Mouse (Mus musculus) Patski (cell line): Measurements from ENCODE around the gene Nup85. TPM values are rescaled to one million over a fixed set of nuclear protein-coding genes. Genes with fewer than 3 reads are reported as not detected.

ENCODE experiments used
- ATAC-seq: fragments of 100-300 bp; one replicate; pipeline ENCODE4 v1.8.0; 2021
- CTCF ChIA-PET: fragments of 350-600 bp; sonication (Branson Sonifier 250); formaldehyde crosslinking; loops from one replicate; lab custom pipeline; 2022; ENCODE audit warnings: inconsistent platforms; lab: Charles Lee
- POLR2A ChIA-PET: fragments of 350-600 bp; sonication (Branson Sonifier 250); formaldehyde crosslinking; loops from one replicate; lab custom pipeline; 2022; ENCODE audit warnings: antibody characterized with exemption, inconsistent platforms; lab: Charles Lee
- DNase-seq: peaks from one replicate; pipeline ENCODE4 v3.0.0-alpha.2; 2011; ENCODE audit warnings: low read depth, low spot score
- H3K27me3 ChIP-seq: fragments of 371-371 bp; one replicate; pipeline ENCODE4 v1.5.1; 2021
- CTCF ChIP-seq: fragments of 100-300 bp; IDR thresholded peaks from one replicate; pipeline ENCODE4 v1.5.1; 2021
- in situ Hi-C: fragments of 300-500 bp; cut with MboI; formaldehyde crosslinking; loops from 3 replicates; pipeline ENCODE4 v1.11.1; 2018; ENCODE audit warnings: low pct_unique_long_range_greater_than_20kb, mixed read lengths
- polyA plus RNA-seq: library from polyadenylated mRNA; unstranded; gene quantifications from one replicate; pipeline ENCODE4 v1.2.3, GENCODE M21; 2021

Nup85 gene
- polyA plus RNA-seq, 1 experiment from 2014 or later: 78.9 TPM

GRCm38 (mm10) chr11:115564961-115565360, 727 bp downstream of the Nup85 start:
- ATAC-seq (no peak), DNase-seq (no peak)
- no peaks in the 10 kb centered on the region for H3K27me3 ChIP-seq
- ChIA-PET POLR2A (no interaction called here), CTCF (interaction anchor here (1.5 kb wide), 1 partner anchor 22 kb away, joined by 3 read pairs; no protein-coding TSS in a partner anchor)
- TF ChIP-seq CTCF: no peak
- in situ Hi-C loops: no loop called here

- ATAC-seq (no peak), DNase-seq (no peak)
- ChIA-PET CTCF (interaction anchor here (0.7 to 1.3 kb wide), 2 partner anchors 10 to 17 kb away, joined by 3 read pairs; no protein-coding TSS in a partner anchor), POLR2A (no interaction called here)
- no peak for TF ChIP-seq CTCF
- in situ Hi-C loops: no loop called here
- H3K27me3 ChIP-seq: no peaks in the 10 kb centered on the region
Measured at GRCm38 (mm10) chr11:115579080-115579479, 14.8 kb downstream of the Nup85 start.

DNA sequence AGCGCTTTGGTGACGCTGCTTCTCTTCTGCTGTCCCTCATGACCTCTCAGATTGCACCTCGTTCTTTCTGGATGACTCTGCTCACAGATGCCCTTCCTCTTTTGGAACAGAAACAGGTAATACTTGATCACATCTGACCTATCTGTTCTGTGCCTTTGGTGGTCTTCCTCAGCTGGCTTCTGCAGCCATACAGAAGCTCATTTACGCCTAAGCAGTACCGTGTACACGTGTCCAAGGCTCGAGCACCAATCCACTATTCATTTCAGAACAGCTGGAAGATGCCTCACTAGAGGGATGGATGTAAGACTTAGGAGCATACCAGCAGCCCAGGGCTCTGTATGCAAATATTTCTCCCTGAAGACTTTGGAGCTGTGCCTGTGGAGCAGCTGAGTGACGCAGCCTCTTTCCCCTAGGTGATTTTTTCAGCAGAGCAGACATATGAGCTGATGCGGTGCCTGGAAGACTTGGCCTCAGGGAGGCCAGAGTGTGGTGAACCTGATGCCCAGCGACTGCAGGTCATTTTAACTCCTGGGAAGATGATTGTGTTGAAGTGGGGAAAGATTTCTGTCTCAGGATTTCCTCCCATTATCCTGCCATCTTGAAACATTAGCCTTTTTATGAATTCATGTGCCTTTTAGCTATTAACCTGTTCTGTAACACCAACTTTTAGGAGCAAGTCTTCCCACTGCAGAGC, 18.8 kb downstream of the Nup85 start:
- DNase-seq (no peak), ATAC-seq (no peak)
- in situ Hi-C loops: no loop called here
- TF ChIP-seq CTCF: no peak
- CTCF ChIA-PET: interaction anchor here (1.6 kb wide), 1 partner anchor 140 kb away, joined by 3 read pairs; no protein-coding TSS in a partner anchor
- H3K27me3 ChIP-seq: no peaks in the 10 kb centered on the region
- POLR2A ChIA-PET: interaction anchor here (0.6 to 0.9 kb wide), 4 partner anchors 8 to 33 kb away, joined by 3 read pairs; no protein-coding TSS in a partner anchor

DNA sequence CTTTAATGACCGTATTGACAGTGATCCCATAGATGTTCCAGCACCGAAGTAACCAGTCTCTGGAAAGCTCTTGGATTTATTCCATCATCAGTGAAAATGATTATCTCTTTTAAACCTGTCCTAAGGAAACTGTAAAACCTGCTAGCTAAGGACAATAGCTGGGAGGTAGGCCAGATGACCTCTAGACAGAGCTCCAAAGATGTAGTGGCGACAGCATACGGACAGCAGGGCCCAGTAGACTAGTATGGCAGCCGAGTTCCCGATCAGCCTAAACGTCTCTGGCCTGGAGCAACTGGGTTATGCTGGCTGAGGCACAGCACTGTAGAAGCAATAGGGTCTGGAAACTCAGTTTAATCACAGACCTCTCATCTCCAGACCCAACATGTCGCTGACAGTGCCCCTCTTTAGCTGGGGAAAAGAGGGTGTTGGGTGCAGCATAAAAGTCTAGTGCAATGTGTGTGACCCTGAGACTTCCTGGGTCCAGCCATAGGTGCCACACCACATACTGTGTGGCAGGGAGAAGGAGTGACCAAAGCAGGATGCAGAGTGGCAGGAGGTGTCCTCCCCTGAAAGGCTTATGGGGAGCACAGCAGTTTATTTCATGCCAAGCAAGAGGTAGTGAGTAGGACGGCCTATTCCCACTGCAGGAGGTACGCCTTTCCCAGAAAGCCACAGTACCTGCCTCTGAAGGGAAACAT, 20.3 kb downstream of the Nup85 start:
- no peak for TF ChIP-seq CTCF
- no peak for DNase-seq
- no peak for ATAC-seq
- in situ Hi-C loops: no loop called here
- no peaks in the 10 kb centered on the region for H3K27me3 ChIP-seq
- ChIA-PET CTCF (interaction anchor here (1.6 kb wide), 1 partner anchor 138 kb away, joined by 3 read pairs; no protein-coding TSS in a partner anchor), POLR2A (no interaction called here)

DNA sequence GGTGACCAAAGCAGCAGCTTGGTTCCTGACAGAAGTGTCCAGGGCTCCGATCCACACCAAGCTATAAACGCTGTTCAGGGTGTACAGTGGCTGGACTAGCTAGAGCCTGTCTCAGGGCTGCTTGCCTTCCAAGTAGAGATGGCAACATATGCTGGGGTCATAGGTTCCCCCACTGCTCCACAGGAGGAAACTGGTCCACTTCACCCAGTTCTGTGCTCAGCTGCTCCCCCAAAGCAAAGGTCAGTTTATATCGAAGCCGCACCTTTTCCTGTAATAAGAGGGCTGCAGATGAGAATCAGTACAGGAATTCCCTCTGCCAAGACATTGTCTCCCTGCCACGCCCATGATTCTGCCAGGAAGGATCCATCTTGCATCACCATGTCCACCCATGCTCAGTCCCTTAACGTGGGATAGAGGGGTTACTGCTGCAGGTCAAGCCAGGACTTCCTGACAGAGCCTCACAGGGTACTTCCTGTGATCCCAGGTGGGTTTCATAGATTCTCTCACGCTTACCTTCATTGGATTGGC, 21.4 kb downstream of the Nup85 start:
- ATAC-seq (no peak), DNase-seq (no peak)
- H3K27me3 ChIP-seq: no peaks in the 10 kb centered on the region
- in situ Hi-C loops: no loop called here
- ChIA-PET POLR2A (interaction anchor here (0.7 kb wide), 1 partner anchor 13 kb away, joined by 3 read pairs; no protein-coding TSS in a partner anchor), CTCF (no interaction called here)
- no peak for TF ChIP-seq CTCF

DNA sequence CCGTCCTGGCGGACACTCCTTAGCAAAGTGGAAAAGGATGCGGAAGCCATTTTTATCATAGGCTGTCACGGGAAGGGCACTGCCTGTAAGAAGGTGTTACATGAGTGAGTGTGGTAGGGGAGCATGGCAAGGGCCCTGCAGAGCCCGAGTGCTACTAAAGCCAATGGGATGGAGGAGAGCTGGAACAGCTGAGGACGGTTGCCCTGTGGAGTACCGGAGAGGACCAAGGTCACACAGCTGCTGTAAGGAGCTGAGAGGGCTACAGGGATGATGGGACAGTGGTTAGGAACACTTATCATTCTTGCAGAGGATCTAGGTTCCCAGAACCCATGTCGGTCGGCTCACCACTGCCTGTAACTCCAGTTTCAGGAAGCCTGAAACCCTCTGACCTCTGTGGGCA, 22.2 kb downstream of the Nup85 start:
- no peak for DNase-seq
- no peak for TF ChIP-seq CTCF
- H3K27me3 ChIP-seq: no peaks in the 10 kb centered on the region
- in situ Hi-C loops: no loop called here
- POLR2A ChIA-PET: no interaction called here
- ATAC-seq: no peak
- CTCF ChIA-PET: interaction anchor here (1.5 kb wide), 1 partner anchor 11 kb away, joined by 6 read pairs; no protein-coding TSS in a partner anchor

DNA sequence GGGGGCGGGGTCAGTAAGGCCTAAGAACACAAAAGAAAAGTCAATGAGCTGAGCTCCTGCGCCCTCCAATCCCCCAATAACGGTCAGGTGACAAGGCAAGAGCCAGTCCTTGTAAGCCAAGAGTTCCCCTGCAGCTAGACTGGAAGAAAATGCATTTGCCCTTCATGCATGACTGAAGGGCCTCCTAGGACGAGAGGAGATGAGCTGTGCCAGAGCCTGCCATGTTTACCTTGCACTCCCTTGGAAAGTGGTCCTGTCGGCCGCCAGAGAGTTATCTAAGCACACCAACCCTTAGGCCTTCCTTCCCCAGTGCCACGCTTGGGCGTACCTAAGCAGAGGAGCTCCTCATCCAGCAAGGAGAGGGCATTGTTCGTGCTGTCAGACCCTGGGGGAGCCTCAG, 23.8 kb downstream of the Nup85 start:
- no peak for DNase-seq
- ATAC-seq: no peak
- in situ Hi-C loops: no loop called here
- ChIA-PET POLR2A (no interaction called here), CTCF (interaction anchor here (0.9 to 1.6 kb wide), 3 partner anchors 9 to 25 kb away, joined by 3 to 6 read pairs (median 4); partner anchors contain the start of genes Mif4gd and Nup85)
- no peaks in the 10 kb centered on the region for H3K27me3 ChIP-seq
- TF ChIP-seq CTCF: no peak

GRCm38 (mm10) chr11:115590526-115591075, 26.4 kb downstream of the Nup85 start:
- POLR2A ChIA-PET: interaction anchor here (1.4 to 1.6 kb wide), 2 partner anchors 8 to 14 kb away, joined by 3 read pairs; no protein-coding TSS in a partner anchor
- in situ Hi-C loops: no loop called here
- no peaks in the 10 kb centered on the region for H3K27me3 ChIP-seq
- CTCF ChIA-PET: no interaction called here
- DNase-seq: no peak
- no peak for ATAC-seq
- no peak for TF ChIP-seq CTCF

GRCm38 (mm10) chr11:115595209-115595608, 31.0 kb downstream of the Nup85 start:
- no peaks in the 10 kb centered on the region for H3K27me3 ChIP-seq
- ChIA-PET CTCF (interaction anchor here (2.7 kb wide), 1 partner anchor 27 kb away, joined by 8 read pairs; no protein-coding TSS in a partner anchor), POLR2A (interaction anchor here (0.7 kb wide), 1 partner anchor 110 kb away, joined by 4 read pairs; no protein-coding TSS in a partner anchor)
- in situ Hi-C loops: no loop called here
- TF ChIP-seq CTCF: no peak
- DNase-seq: no peak
- no peak for ATAC-seq

GRCm38 (mm10) chr11:115598309-115598708, 34.1 kb downstream of the Nup85 start:
- in situ Hi-C loops: no loop called here
- no peaks in the 10 kb centered on the region for H3K27me3 ChIP-seq
- CTCF ChIA-PET: no interaction called here
- ATAC-seq (no peak), DNase-seq (no peak)
- POLR2A ChIA-PET: no interaction called here
- TF ChIP-seq CTCF: no peak
